Mouse (Mus musculus) heart, postnatal 25 days (tissue): ENCODE measurements around the gene Pepd. TPM values are rescaled to one million over a fixed set of nuclear protein-coding genes. Genes with fewer than 3 reads are reported as not detected.
"Not testable (repeated sequence)": the region's sequence is repeated elsewhere in the genome, so short reads cannot be mapped to it uniquely, and the experiment has no call there.

Source experiments
- DNase-seq: peaks from one replicate; pipeline ENCODE4 v3.0.0; 2022; ENCODE audit warnings: low spot score
- intact Hi-C: fragments of 180-260 bp; cut with DNase I; formaldehyde crosslinking; loops from one replicate; pipeline ENCODE4 v1.15.1; 2025
- total RNA-seq, 2 experiments: library from RNA; stranded (reverse); gene quantifications; 2 replicates each; pipeline ENCODE4 v1.2.3; 2021

The Pepd gene
- total RNA-seq, 2 experiments from 2014 or later = 22.9 to 23.4 TPM

DNA sequence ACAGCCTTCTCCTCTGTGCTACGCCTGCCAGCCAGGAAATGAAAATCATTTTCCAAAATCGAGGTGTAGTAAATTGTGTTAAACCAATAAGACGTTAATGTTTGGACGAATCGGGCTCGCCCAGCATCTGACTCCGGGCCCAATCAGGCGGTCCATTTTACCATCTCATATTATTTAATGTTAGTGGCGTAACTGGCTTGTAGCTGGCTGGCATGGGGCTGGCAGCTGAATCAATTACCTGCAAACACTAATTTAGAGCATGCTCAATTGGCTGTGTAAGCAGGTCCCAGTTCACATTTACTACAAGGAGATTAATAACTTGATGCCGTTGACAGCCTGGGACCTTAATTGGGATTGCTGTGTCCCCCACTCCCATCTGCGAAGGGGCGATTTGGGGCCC lies 63.7 kb downstream of the Pepd start:
- intact Hi-C loops = no loop called here
- DNase-seq = no peak

DNA sequence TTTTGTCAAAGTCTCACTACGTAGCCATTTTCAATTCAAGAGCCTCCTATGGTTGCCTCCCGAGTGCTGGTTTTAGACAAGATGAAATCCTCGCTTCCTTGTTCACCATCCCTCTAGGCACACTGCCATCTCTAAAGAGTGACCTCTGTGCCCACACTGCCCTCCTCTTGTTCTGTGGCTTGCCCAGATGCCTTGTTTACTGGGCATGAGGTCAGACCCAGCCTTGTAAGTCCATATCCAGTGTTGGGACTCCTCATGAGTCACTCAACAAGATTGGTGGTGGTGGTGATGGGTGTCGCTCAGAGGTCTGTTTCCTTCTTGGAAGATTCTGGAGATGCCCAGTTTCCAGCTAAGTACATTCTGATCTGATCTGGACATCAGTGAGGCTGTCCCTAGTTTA lies 65.2 kb downstream of the Pepd start:
- intact Hi-C loops = no loop called here
- DNase-seq = no peak

DNA sequence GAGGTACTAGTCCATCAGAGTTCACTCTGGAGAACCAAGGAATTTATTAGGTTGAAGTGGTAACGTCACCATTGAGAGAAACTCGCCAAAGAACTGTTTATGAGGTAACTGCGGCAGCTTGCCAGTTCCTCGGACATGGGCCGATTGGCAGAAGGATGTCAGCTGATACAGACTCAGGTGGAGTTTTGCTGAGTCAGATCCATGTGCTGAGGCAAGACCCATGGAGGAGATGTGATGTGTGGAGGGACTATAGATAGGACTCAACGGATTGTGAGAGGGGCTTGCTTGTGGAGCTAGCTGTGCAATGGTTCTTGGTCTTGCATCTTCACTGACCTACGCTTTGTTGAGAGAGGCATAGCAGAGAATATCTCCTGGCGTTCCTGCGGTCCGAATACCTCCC lies 69.6 kb downstream of the Pepd start:
- intact Hi-C loops = no loop called here
- DNase-seq = no peak

DNA sequence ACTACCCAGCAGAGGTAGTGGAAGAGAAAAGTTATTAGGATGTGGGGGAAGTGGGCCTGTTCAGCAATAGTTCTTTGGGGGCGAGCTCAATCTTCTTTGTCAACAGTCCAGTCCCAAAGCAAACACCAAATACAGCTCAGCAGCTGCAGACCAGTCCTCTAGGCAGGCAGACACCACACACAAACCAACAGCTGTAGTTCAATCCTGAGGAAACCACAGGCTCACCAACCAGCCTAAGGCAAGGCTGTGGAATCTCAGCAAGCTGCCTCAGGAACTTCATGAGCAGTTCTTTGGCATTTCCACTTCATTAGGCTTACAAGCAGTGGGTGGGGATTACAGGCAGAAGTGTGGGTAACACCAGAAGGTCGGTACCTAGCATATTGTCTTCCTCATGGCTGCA lies 70.2 kb downstream of the Pepd start:
- DNase-seq, intact Hi-C loops: not testable (repeated sequence)

DNA sequence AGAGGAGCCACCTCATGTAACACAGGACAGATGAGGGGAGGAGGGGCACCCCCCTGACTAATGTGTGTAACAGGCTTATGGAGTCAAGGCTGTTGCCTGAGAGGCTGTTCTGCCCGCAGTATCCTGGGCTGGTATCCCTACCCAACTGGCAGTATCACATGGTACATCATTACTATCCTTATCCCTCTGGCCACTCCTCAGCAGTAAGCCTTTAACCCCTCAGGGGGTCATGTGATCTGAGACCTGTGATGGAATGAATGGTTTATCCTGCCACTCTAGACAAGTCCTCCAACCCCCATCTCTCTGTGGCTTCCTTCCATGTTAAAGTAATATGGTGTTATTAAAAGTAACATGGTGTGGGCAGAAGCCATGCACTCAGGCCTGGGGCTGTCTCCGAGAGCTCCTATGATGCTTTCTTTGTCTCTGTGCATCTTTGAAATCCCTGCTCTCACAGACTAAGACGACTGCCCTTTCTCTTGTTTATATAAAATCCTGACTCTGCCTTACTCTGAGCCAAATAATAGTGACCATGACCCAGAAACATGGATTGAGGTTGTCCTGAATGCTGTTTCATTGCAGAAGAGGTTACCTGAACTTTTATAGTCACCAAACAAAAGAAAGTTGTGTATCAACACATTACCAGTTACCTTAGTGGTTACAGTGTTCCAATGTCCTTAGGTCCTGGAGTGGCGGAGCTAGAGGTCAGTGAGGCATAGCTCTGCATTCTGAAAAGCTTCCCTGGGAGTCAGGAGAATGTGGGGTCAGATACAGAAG lies 71.7 kb downstream of the Pepd start:
- no peak for DNase-seq
- intact Hi-C loops = no loop called here

DNA sequence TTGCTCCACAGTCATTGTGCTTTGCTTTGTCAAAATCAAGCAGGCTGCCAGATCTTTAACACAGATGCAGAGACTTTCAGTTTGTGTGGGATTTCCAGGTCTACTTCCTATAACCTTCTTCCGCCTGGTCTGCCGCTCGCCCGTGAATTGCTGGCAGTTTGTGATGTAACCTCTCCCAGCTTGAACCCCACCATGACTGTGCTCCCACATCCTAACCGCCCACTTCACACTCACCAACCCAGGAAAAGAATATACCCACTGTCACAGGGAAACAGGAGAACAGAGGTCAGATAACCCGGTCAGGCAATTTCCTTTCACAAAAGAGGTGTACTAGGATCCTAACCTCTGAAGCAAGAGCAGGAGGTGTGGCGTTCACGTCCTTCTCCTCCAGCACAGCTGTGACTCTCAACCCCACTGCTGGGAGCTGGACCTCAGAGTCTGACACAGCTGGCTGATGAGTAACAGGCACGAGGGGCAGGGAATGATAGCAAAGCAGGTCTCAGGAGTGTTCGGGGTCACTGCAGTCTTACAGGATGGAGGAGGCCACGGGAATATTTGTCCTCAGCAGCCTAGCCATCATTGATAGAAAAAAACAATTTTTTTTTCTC lies 72.5 kb downstream of the Pepd start:
- intact Hi-C loops = no loop called here
- DNase-seq = peak; percentile 20

DNA sequence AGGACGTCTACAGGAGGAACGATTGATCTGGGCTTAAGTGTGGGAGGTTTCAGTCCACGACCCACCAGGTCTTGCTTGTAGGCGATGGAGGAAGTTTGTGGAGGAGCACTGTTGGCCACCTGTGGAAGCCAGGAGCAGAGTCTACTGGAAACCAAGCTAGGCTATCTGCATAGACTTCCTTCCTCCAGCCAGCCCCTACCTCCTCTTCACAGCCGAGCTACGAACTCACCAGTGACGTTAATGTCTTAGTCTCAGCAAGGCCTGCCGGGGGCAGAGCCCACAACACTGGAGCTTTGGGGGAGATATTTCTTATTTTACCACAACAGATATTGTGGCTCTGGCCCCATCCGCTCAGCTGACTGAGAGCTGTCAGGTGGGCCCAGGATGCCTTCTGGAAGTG lies 73.0 kb downstream of the Pepd start:
- DNase-seq = no peak
- intact Hi-C loops = no loop called here

DNA sequence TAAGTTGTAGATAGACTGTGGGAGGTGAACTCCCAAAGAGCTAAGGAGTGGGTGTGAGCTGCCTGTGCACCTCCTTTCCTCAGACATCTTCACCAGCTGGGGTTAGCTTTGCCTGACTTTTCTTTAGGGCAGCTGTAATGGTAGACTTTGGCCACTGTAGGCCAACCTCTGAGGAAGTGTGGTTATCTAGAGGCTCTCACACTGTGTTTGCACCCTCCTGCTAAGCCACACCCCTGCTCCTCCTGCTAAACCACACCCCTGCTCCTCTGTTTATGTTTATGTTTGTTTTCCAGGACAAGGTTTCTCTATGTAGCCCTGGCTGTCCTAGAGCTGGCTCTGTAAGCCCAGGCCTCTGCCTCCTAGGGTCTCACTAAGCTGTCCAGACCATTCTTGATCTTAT lies 73.5 kb downstream of the Pepd start:
- DNase-seq = no peak
- intact Hi-C loops = no loop called here

DNA sequence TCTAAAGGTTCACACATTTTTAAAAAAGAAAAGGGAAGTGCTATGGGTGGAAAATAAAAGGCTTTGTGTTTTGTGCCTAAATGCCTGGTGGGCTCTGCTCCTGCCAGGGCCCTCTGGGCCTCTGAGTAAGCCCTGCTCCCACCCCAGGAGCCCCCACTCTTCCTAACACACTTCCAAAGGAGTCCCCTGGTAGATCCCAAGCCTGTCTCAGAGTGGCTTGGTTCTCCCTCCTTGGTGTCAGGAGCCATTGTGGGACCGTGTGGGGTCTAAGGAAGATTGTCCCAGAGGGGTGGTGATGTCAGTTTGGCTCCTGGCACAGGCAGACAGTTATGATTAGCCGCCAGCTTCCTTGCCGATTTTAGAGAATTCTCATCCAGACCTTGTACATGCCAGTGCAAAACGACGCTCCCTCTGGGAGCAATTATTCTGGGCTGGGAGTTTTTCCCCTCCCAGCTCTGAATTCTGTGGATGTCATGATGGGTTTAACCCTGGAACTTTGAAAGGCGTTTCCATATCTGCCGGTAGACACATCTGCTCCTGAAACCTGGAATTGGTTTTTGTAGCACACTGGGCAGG lies 74.5 kb downstream of the Pepd start:
- intact Hi-C loops = no loop called here
- no peak for DNase-seq

DNA sequence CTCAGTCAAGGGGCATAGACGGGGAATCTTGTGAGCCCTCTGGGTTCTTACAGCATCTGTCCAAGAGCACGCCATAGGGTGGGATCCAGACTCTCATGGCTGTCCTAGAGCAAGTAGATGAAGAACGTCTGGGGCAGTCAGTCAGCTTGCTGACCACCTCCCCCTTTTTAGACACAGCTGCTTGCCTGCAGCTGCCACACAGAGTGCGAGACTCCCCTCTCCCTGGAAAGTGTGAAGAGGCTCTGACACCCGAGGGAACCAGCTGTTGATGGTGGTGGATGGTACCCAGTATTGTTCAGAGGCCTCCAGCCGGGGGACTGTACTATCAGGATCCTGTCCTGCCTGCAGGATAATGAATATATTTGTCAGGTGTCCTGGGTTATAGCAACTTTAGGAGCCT lies 75.1 kb downstream of the Pepd start:
- intact Hi-C loops = no loop called here

DNA sequence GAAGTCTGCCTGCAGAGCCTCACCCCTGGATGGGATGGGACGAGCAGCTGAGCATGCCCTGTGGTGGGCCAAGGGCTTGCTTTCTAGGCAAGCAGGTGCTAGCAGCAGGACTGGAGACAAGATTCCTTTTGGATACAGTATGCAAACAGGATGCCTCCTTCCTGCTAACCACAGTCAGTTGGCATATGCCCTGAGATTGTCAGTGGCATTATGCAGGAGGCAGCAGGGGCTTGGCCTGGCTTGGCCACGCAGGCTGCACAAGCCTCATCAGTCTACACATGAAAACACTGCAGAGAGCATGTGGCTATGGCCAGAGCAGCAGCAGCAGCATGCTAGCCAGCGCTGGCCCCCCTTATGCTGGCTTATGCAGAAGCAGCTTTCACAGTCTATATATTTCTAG lies 76.3 kb downstream of the Pepd start:
- intact Hi-C loops = no loop called here
- no peak for DNase-seq

More for the DNA sequence above, 75.1 kb downstream of the Pepd start:
- DNase-seq = no peak

DNA sequence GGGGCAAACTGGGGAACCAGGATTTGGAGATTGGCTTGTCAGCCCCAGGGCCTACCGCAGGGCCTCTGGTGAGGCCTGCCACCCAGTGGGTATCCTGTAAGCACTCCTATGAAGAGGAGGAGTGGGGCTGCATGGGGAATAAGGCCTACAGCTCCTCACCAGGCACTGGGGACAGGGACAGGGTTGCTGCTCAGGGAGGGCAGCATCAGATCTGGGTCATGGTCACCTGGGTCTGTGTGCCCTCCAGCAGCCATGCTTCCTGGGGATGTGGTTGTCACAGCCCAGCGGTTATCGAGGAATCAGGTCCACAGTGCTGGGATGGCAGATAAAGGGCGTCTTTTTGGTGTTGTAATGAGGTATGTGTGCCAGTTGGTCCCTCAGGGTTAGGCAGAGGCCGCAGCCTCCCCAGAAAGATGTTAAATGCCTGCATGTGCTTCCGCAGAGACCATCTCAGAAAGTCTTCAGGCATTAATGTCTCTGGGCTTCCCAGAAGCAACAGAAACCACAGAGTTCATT lies 79.6 kb downstream of the Pepd start:
- no peak for DNase-seq
- intact Hi-C loops = no loop called here

DNA sequence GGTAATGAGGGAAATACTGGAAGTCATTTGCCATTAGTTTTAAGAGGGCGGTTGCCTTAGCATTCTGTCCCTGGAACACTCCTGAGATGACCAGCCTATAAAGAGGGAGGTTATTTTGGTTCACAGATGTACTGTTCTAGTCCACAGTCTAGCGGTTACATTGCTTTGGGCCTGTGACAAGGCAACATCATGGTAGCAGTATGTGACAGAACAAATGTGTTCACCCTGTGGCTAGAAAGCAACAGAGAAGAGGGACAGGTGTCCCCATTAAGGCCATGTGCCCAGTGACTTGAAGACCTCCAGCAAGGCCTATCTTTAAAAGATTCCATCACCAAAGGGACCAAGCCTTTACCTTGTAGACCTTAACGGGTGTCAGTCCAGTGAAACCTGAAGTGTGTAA lies 80.6 kb downstream of the Pepd start:
- DNase-seq = no peak
- intact Hi-C loops = no loop called here

DNA sequence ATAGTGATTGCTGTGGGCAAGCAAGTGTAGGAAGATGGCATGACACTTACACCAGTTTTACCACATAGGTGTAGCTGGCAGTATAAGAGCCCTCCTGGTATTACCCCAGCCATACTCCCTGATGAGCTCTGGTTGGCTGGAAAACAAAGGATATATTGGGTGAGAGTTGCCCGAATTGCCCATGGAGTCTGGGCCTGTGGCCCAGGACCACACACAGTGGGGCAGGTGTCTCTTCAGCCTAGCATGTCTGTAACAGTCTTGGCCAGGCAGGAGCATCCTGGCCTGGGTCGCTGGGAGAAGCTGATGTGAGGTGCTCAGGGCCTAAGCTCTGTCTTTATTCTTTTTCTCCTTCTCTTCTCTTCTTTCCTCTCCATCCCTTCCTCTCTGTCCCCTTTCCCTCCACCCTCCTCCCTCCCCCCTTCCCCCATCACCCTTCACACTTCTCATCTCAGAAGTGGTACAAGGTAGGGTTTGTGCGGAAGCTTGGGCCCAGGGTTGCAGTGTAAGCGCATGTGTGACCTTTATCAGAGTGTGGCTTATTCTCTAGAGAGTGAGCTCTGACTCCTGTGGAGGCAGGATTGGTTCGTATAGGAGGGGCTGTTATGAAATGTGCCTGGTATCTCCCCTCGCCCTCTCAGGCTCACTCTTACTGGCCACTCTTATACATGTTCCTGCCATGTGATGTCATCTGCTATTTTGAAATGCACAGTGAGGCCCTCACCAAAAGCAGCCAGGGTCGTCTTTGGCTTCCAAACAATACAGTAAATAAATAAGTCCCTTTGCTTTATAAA lies 83.9 kb downstream of the Pepd start:
- intact Hi-C loops = no loop called here
- DNase-seq = no peak

DNA sequence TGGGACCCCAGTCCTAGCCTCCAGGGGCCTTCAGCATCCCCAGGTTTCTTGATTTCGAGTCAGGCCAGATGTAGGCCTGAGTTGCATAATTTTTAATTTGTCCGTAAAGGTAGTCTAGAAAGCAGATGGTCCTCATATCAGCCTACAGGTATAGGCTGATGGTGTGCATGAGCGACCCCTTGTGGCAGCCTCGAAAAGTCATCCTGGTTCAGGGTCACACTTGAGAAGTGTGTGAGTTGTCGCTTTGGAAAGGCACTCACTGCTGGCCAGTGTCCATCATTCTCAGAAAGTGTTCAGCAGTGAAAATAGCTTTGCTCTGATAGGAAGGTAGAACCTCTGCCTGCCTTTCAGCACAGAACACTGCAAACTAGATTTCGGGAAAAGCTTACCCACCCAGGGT lies 88.7 kb downstream of the Pepd start:
- intact Hi-C loops = loop anchor here (5.0 kb wide), 1 partner anchor 324 kb away; no protein-coding TSS in a partner anchor
- no peak for DNase-seq

DNA sequence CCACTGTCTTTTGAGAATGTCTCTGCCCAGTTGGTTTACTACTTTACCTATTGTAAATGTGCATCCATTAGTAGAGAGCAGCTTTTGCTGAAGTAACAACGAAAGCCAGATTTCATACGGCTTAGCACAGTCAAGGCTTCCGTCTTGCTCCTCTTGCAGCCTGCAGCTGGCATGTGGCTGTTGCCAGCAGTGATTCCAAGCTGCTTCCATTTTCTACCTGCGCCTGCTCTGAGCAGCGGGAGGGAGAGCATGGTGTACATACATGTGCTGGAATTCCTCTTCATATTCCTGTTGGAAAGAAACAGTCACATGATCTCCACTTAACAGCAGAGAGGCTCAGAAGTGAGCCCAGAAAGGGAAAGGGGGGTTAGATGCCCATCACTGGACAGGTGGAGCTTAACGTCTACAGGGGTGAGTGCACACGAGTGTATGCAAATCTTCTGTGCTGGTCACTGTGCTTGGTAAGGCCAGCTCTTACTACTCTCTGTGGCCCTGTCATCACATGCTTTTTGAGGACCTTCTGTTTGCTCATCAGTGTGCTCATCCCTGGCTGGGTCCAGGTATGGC lies 91.1 kb downstream of the Pepd start:
- no peak for DNase-seq
- intact Hi-C loops = loop anchor here (5.0 kb wide), 1 partner anchor 326 kb away; no protein-coding TSS in a partner anchor

DNA sequence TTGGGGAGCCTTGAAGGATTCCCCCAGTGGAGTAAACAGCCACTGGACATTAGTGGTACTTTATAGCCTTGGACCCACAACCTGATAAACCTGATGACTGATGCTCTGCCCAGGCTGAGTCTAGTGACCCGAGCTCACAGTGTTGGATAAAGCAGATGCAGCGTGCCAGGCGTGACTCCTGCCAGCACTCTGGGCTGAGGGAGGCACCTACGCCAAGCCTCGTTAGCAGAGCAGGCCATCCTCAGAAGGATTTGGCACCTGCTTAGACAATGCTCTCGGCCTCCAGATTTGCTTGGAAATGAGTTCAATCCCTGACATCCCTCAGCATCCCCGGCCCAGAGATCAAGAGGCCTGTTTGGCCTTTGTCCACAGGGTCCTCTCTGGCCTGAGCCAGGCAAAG lies 94.5 kb downstream of the Pepd start:
- intact Hi-C loops = no loop called here
- DNase-seq = no peak

DNA sequence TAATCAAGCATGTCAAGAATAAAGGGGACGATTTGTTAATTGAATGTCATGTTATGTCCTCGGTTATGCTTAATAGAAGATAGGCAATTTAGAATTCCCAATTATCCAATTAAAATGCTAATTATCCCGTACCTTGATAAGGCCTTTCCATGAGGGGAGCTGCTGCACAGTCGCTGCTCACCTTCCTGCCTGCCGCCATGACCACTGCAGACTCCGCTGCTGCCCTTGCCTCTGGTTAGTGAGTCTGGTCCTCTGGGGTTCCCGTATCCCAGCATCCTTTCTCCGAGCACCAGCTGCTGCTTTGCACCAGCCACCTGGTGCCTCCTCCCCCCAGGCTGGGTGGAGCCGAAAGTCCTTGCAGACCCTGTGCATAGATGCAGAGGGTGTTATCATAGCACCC lies 101.0 kb downstream of the Pepd start:
- no peak for DNase-seq
- intact Hi-C loops = no loop called here

DNA sequence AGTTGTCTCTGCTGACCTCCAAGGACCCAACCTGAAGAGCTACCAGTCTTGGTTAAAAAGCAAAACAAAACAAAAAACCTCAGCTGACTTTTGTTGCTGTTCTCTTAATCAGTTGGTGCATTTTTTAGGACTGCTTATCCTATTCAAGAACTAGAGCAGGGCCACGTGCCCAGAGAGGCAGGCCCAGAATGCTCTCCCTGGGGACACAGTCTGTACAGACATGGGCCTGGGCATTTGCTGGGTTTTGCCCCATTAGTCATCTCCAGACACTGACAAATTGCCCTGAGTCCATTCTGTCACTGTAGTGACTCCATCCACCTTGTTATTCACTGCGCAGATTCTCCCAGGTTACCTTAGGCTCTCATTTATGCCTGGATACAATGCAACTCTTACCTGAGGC lies 103.1 kb downstream of the Pepd start:
- intact Hi-C loops = no loop called here
- DNase-seq = no peak

DNA sequence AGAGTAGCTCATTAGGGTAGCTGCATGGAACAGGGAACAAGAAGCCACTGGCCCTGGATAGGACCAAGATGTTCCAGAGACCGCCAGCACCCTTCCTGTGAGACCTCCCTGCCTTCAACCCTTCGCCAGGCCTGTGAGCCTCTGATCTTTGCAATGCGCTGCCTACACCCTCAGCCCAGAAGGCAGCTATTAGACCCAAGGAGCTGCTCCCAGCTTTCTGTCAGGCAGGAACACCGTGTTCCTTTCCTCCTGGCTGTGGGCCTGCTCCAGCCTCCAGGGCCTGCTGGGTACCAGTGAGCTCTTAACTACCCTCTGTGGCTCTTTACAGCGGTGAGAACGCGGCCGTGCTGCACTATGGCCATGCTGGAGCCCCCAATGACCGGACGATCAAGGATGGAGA lies 109.2 kb downstream of the Pepd start:
- DNase-seq = no peak
- intact Hi-C loops = loop anchor here (10.0 kb wide), 1 partner anchor 347 kb away; no protein-coding TSS in a partner anchor
